Mouse (Mus musculus): Measurements from ENCODE around the gene Gm17374.
"Not testable (repeated sequence)": the region's sequence is repeated elsewhere in the genome, so short reads cannot be mapped to it uniquely, and the experiment has no call there.

The Gm17374 gene

GRCm38 (mm10) chr2:140151743-140152142, at the start of gene Gm17374:
Gene Gm17374, plus strand, starts transcription at chr2:140152043.
- not testable (repeated sequence) for DNase-seq

- DNase-seq = no peak
Measured at GRCm38 (mm10) chr2:140104951-140105350, 46.9 kb upstream of the Gm17374 start.

- no peak for DNase-seq
Measured at GRCm38 (mm10) chr2:140107641-140108040, 44.2 kb upstream of the Gm17374 start.

- DNase-seq = no peak
Measured at GRCm38 (mm10) chr2:140108945-140109344, 42.9 kb upstream of the Gm17374 start.

- no peak for DNase-seq
Measured at GRCm38 (mm10) chr2:140113851-140114250, 38.0 kb upstream of the Gm17374 start.

- DNase-seq = no peak
Measured at GRCm38 (mm10) chr2:140125516-140125915, 26.3 kb upstream of the Gm17374 start.

- no peak for DNase-seq
Measured at GRCm38 (mm10) chr2:140159186-140159730, 7.4 kb downstream of the Gm17374 start.

GRCm38 (mm10) chr2:140163351-140163854, 11.6 kb downstream of the Gm17374 start:
- no peak for DNase-seq

DNA sequence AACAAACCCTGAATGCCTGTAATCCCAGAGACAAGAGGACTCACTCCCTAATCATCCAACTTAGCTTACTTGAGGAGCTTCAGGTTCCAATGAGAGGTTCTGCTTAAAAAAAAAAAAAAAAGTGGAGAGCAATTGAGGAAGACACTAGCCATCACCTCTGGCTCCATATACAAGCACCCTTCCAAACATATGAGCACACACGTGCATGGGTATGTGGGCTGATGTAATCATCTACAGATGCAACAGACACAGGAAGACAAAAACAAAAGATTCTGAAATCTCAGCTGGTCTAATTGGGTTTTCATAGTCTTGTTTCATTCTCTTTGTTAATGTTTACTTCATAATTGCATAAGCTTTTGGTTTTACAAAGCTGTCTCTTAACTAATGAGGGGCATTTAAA, 17.2 kb downstream of the Gm17374 start:
- DNase-seq = no peak

GRCm38 (mm10) chr2:140170127-140170802, 18.4 kb downstream of the Gm17374 start, which contains the start of the genes Esf1 and Ndufaf5:
Gene Esf1, minus strand, starts transcription at chr2:140170564.
Gene Ndufaf5, plus strand, starts transcription at chr2:140170649.
- DNase-seq = peak; percentile 87

DNA sequence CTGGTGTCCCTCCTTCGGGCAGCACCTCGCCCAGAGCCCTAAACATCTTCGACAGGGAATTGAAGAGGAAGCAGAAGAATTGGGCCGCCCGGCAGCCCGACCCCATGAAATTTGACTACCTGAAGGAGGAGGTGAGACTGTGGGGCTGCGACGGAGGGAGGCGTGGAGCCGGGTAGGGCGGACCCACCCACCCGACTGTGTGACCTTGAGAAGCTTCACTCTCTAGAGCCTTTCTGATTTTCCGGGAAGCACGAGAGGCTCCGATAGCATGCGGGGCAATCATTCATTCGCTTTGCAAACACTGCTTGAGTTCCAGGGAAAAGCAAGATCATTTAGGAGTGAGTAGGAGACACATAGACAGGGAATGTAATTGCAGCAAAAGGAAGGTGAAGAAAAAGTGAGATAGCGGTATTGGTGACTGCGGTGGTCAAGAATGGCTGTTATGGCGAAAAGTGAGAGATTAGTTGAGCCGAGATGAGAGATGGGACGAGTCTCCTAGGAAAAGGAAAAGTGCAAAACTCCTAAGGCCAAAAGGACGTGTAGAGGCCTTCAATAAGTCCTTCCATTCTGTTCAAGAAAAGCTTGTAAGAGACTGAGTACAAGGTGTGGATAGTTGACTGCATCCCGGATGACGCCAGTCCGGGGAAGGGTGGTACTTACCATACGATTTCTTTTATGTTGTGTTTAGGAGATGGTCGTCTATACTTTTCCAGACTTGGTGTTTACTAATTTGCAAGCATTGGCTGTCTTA, 19.1 kb downstream of the Gm17374 start:
- DNase-seq = peak in 1 of 2 experiments; percentile 7

- DNase-seq = not testable (repeated sequence)
Measured at GRCm38 (mm10) chr2:140185685-140186210, 33.9 kb downstream of the Gm17374 start.

DNA sequence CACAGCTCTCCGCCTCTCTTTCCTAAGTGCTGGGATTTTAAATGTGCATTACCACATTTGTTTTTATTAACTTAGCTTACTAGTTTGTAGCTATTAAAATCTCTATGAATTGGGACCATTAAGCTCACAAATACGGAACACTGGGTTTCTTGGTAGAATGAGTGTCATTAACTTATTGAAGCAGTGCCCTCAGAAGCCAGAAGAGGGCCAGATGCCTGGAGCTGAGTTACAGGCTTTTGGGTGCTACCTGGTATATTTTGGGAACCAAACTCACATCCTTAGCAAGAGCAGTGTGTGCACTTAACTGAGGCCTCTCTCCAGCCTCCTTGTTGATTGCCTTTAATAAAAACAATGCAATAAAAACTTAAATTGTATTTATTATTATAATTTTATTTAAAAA, 48.9 kb downstream of the Gm17374 start:
- DNase-seq = no peak

DNA sequence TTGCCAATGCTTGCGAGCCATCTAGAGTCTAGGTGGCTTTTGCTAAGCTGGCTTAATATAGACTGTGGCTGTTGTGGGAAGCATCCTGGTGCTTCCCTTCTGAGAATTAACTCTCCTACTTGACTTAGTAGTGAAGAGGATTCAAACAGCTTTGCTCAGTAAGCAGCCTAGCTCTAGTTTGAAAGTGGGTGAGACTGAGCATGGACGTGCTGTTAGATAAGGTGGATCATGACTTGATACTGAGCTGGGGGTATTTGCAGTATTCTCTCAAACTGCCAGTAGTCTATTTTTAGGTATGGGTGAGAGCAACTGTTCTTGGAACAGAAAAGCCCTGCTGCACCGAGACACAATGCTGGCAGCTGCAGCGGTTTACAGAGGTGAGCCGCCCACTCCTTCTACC, 50.7 kb downstream of the Gm17374 start:
- no peak for DNase-seq
